Mouse (Mus musculus) intestine, embryonic 16.5 days (tissue): ENCODE results near the gene Ncdn. TPM values are rescaled to one million over a fixed set of nuclear protein-coding genes. Genes with fewer than 3 reads are reported as not detected.

Source experiments
- ATAC-seq: fragments of 200-750 bp; cut with Nextera tagmentation; 2 replicates; pipeline ENCODE4 v1.8.0; 2017; ENCODE audit warnings: moderate TSS enrichment, moderate library complexity
- H3K27ac ChIP-seq: fragments of 300-500 bp; sonication (generic); 2 replicates; pipeline ENCODE4 v1.5.1; 2014; ENCODE audit warnings: mild to moderate bottlenecking, low read length
- H3K27me3 ChIP-seq: fragments of 300-500 bp; sonication (generic); replicated peaks from 2 replicates; pipeline ENCODE4 v1.6.1; 2014; ENCODE audit warnings: low read length, control low read depth, mixed read lengths; ENCODE audit not compliant: control insufficient read depth, insufficient read depth
- H3K36me3 ChIP-seq: fragments of 300-500 bp; sonication (generic); 2 replicates; pipeline ENCODE4 v1.6.1; 2014; ENCODE audit warnings: low read length, control low read depth; ENCODE audit not compliant: control insufficient read depth, insufficient read depth
- H3K4me1 ChIP-seq: fragments of 300-500 bp; sonication (generic); 2 replicates; pipeline ENCODE4 v1.6.1; 2014; ENCODE audit warnings: low read length, control low read depth, mixed read lengths; ENCODE audit not compliant: control insufficient read depth, insufficient read depth
- H3K4me2 ChIP-seq: fragments of 300-500 bp; sonication (generic); 2 replicates; pipeline ENCODE4 v1.6.1; 2014; ENCODE audit warnings: low read depth, low read length, control low read depth
- H3K4me3 ChIP-seq: fragments of 300-500 bp; sonication (generic); 2 replicates; pipeline ENCODE4 v1.5.1; 2014; ENCODE audit warnings: mild to moderate bottlenecking, low read length
- H3K9ac ChIP-seq: fragments of 300-500 bp; sonication (generic); 2 replicates; pipeline ENCODE4 v1.6.1; 2014; ENCODE audit warnings: low read depth, low read length
- H3K9me3 ChIP-seq: fragments of 300-500 bp; sonication (generic); 2 replicates; pipeline ENCODE4 v1.6.1; 2016; ENCODE audit warnings: low read length, control low read depth; ENCODE audit not compliant: control insufficient read depth
- WGBS: fragments of 180-500 bp; shearing (Covaris S2); extraction: QIAGEN DNeasy Blood & Tissue Kit; methylation state at CpG from one replicate; pipeline ENCODE4 v1.1.7; 2014; 5-methylcytosine and 5-hydroxymethylcytosine counted together
- polyA plus RNA-seq: library from polyadenylated mRNA; unstranded; fragments of >200 nt; fragmentation: Nextera tagmentation; extraction: Ambion mirVana; gene quantifications from 2 replicates; pipeline ENCODE4 v1.2.1, GENCODE M21; 2015

Ncdn gene
- polyA plus RNA-seq, 1 experiment from 2014 or later: 27.4 TPM

DNA sequence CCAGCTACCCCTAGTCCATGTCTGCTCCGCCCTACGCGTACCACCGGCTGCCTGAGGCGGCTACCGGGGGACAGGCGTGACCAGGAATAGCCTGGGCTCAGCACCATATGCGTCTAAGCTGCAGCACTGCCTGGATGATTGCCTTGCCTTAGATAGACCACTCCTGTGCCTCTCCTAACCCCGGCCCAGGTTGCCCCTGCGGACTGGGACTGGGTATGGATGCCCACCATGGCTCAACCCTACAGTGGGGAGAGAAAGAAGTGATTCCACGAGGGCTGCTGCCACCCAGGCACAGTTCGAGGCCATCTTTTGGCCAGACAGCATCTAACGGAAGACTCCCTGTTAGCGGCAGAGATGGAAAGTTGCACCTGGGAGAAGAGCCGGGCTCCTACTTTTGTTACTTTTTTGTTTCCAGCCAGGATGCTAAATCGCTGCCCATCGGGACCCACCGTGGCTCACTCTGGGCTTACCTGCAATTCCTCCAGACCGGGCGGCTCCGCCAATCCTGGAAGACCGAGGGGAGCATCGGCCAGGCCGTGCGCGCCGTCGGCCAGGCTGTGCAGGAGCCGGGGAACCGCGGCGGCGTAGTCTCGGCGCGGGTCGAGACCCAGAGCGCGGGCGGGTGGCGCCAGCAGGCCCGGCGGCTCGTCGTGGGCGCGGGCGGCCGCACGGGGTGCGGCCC lies 18.4 kb downstream of the Ncdn start:
- Histone ChIP-seq H3K9ac (0 out of 2 replicates have a peak overlapping the region, but pooled peaks have one; percentile 32), H3K9me3 (no peaks in the 10 kb centered on the region), H3K27me3 (peaks cover 83% of the 10 kb centered on the region), H3K4me2 (peak overlapping the region; percentile 60), H3K4me3 (peak overlapping the region; percentile 42), H3K27ac (no peak overlapping the region), H3K36me3 (no peaks in the 10 kb centered on the region), H3K4me1 (peaks cover 10% of the 10 kb centered on the region)
- ATAC-seq: no peak
- 4% methylated on average over 47 of the region's 51 CpGs for WGBS

DNA sequence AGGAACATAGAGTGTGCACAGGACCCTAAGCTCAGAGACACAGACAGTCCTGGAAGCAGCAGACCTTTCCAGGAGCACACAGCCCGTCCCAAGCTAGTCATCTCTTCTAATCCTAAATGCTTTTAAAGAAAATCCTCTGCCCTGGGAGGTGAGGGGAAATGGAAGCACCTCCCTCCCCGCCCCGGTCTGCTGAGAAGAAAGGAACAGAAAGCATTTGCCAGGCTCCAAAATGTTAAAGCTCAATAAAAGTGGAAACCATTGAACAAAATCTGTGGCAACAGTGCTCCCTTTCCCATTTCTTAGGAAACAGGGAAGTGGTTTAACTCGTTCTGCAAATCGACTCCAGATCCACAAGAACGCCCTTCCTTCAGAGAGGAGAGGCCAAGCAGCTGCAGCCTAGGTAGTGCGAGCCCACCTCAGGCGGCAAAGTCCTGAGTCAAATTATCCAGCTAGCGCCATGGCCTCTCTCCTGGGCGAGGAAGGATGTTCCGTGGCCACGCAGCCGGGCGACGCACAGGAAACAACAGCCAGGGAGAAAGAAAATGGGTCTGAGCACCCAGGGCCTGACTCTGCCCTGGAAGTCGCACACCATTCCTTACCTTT lies 19.1 kb downstream of the Ncdn start:
- Histone ChIP-seq H3K27ac (no peak overlapping the region), H3K27me3 (peaks cover 85% of the 10 kb centered on the region), H3K4me3 (no peak overlapping the region), H3K9me3 (no peaks in the 10 kb centered on the region), H3K4me1 (peaks cover 10% of the 10 kb centered on the region), H3K36me3 (no peaks in the 10 kb centered on the region), H3K4me2 (no peak overlapping the region), H3K9ac (no peak overlapping the region)
- 3% methylated on average over 16 of the region's 16 CpGs for WGBS
- no peak for ATAC-seq

DNA sequence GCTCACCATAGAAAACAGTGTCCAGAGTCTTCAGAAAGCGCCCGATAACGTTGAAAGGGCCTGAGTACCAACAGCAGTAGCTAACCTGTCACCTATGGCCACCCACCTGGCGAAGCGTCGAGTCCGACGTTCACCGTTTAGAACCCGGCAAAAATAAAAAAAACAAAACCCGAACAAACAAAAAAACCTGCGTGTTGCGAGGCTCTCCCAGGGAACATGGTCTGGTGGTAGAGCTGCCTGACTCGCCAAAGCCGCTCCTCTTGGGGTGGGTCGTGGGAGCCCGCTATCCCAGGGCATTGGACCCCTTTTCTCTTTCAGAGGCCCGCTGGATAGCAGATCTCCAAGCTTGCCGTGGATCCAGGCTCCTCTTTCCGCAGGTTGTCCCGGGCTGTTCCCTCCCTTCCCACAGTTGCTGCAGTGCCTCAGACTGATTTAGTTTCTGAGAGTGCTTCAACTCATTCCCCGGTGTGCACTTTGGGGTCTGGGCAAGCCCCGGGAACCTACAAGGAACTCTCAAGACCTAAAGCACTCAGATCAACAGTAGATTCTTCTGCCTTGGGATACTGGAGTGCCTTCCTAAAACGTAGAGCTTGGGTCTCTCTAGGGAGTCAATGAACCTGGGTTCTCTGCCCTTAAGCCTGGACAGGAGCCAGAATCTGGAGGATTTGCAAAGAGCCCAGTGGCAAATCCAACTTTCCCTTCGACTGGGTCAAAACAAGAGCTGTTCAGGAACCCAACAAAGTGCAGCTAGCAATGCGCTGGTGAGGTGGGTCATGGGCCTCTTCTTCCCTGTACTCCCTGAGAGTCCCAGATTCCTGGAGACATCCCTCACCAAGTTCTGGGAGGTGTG lies 20.5 kb downstream of the Ncdn start:
- no peak for ATAC-seq
- Histone ChIP-seq H3K4me2 (0 out of 2 replicates have a peak overlapping the region, but pooled peaks have one; percentile 8), H3K36me3 (no peaks in the 10 kb centered on the region), H3K9ac (no peak overlapping the region), H3K4me1 (peaks cover 10% of the 10 kb centered on the region), H3K27ac (no peak overlapping the region), H3K4me3 (0 out of 2 replicates have a peak overlapping the region, but pooled peaks have one; percentile 4), H3K27me3 (peaks cover 74% of the 10 kb centered on the region), H3K9me3 (no peaks in the 10 kb centered on the region)
- 6% methylated on average over 26 of the region's 26 CpGs for WGBS

DNA sequence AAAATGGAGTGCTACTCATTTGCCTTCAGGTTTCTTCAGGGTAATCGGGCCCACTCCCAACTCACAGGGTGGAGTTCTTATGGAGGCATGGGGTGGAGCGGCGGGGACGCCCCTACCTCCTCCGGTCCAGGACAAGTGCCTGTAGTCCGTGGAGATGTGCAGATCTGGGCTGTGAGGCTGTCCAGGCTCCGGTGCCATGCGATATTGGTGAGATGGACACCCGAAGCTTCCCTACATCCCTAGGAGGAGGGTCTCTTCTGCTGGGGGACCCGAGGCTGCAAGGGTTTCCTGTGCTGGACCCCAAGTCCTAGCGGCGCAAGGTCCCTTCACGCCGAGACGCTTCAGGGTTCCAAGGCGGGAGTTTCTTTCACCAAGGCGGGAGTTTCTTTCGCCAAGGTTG lies 21.1 kb downstream of the Ncdn start:
- 0 out of 2 replicates have a peak overlapping the region, but pooled peaks have one; percentile 8 for H3K4me2 ChIP-seq
- peaks cover 68% of the 10 kb centered on the region for H3K27me3 ChIP-seq
- peaks cover 10% of the 10 kb centered on the region for H3K4me1 ChIP-seq
- no peak overlapping the region for H3K27ac ChIP-seq
- H3K9ac ChIP-seq: no peak overlapping the region
- H3K4me3 ChIP-seq: 0 out of 2 replicates have a peak overlapping the region, but pooled peaks have one; percentile 4
- H3K9me3 ChIP-seq: no peaks in the 10 kb centered on the region
- no peak for ATAC-seq
- 3% methylated on average over 18 of the region's 18 CpGs for WGBS
- no peaks in the 10 kb centered on the region for H3K36me3 ChIP-seq

DNA sequence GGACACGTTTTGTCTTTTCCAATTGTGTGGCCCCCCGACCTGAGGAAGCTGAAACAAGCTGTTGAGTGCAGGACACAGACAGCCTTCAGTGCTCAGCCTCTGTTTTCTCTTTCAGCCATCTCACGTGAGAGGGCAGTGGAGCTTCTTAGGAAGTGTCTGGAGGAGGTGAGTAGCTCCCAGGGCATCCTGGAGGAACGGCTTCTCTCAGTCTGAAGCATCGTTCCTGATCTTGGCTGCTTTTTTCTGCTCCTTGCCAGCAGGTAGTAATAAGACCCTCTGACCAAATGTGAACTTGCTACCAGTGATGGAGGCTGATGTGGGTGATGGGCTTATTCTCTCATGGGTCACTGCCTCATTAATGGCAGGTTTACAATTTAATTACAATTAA lies 45.8 kb downstream of the Ncdn start:
- Histone ChIP-seq H3K4me3 (no peak overlapping the region), H3K4me2 (no peak overlapping the region), H3K36me3 (peaks cover 5% of the 10 kb centered on the region), H3K27ac (no peak overlapping the region), H3K9ac (no peak overlapping the region), H3K4me1 (no peaks in the 10 kb centered on the region), H3K9me3 (no peaks in the 10 kb centered on the region), H3K27me3 (no peaks in the 10 kb centered on the region)
- ATAC-seq: no peak
- 84% methylated on average over 5 of the region's 5 CpGs for WGBS

DNA sequence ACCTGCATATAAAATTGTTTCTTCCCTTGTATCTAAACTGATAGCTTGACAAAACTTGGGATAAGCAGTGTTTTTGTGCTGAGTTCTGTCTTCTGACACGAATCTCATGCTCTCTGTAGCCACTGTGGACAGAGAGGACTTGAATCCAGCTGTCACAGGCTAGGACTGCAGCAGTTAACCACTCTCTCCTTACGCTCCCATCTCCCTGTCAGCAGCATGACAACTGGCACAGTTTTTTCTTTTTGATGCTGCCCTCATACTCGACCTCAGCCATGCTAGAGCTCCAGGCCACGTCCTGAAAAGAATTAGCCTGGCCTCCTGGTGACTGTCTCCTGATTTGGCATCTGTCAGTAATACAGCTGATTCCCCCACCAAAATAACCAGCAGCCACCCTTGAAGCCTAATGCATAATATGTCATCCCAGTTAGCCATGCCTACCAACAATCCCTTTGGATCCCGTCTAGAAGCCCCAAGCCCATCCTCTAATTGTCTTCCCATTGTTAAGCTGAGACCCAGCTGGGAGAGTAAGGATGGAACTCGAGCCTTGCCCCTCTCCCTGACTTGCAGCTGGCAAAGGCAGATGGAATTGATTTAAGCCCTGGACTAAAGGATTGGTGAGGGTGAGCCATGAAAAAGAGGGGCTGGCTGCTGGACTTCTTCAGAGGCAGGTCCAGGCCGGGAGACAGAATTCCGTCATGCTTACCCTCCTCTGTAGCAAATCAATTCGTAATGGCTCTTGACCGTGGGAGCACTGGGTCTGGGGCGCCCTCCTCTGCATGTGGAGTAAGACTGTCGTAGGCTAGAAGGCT lies 46.4 kb downstream of the Ncdn start:
- H3K36me3 ChIP-seq: peaks cover 5% of the 10 kb centered on the region
- 76% methylated on average over 12 of the region's 12 CpGs for WGBS
- H3K9me3 ChIP-seq: no peaks in the 10 kb centered on the region
- no peak overlapping the region for H3K4me3 ChIP-seq
- no peaks in the 10 kb centered on the region for H3K4me1 ChIP-seq
- no peak for ATAC-seq
- H3K27me3 ChIP-seq: no peaks in the 10 kb centered on the region
- H3K9ac ChIP-seq: no peak overlapping the region
- H3K27ac ChIP-seq: no peak overlapping the region
- H3K4me2 ChIP-seq: no peak overlapping the region

DNA sequence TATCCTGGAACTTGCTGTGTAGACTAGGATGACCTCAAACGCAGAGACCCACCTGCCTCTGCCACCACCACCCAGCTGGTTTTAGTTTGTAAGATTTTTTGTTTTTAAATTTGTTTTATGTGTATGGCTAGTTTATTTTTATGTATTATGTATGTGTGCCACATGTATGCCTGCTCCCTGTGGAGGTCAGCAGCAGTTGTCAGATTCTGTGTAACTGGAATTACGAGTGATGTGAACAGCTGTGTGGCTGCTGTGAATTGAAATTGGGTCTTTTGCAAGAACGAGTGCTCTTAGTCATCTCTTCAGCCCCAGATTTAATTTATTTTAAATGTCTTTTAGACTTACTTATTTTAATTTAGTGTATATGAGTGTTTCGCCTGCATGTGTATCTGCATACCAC lies 56.3 kb downstream of the Ncdn start:
- H3K9me3 ChIP-seq: no peaks in the 10 kb centered on the region
- no peaks in the 10 kb centered on the region for H3K4me1 ChIP-seq
- no peak overlapping the region for H3K27ac ChIP-seq
- 92% methylated on average over 4 of the region's 4 CpGs for WGBS
- ATAC-seq: no peak
- no peak overlapping the region for H3K4me2 ChIP-seq
- no peaks in the 10 kb centered on the region for H3K27me3 ChIP-seq
- H3K36me3 ChIP-seq: peaks cover 12% of the 10 kb centered on the region
- H3K9ac ChIP-seq: no peak overlapping the region
- H3K4me3 ChIP-seq: no peak overlapping the region
